In genomic region chr2:167641337-167641736, GRCm38 (mm10) we compare ENCODE assay signal across 8 mouse cellular contexts. TPM values are rescaled to one million over a fixed set of nuclear protein-coding genes. Genes with fewer than 3 reads are reported as not detected.
A peak's percentile ranks its signal among the peaks of the same experiment; 100 is the strongest.
DNase-seq lines count a peak whose midpoint lies in the region; ATAC-seq lines count a peak whose summit lies in the region.

No protein-coding gene starts in this region.

- peak; percentile 51 for DNase-seq in limb, embryonic 11.5 days (ENCODE audit: low spot score)
- DNase-seq in limb, embryonic 10.5 days (ENCODE audit: low spot score), result no peak
- DNase-seq in adipocyte (ENCODE audit: low spot score), result peak; percentile 58
- peak; percentile 53 to 76 for DNase-seq in spleen, postnatal 10 days (ENCODE audit: low spot score in 2 of 2)
- no peak for DNase-seq in forebrain, embryonic 14.5 days (ENCODE audit: low spot score)
- no peak for DNase-seq in cerebellum, adult 9-10 months

- no peak overlapping the region for H3K9ac ChIP-seq in limb, embryonic 11.5 days (ENCODE audit: low read length)
- no peak overlapping the region for H3K9ac ChIP-seq in liver, embryonic 15.5 days
- H3K9ac ChIP-seq in forebrain, embryonic 14.5 days (ENCODE audit: low read length), result no peak overlapping the region

- no peak overlapping the region for H3K27ac ChIP-seq in limb, embryonic 11.5 days (replicated peaks; ENCODE audit: low read depth, low read length)
- no peak overlapping the region for H3K27ac ChIP-seq in limb, embryonic 10.5 days
- H3K27ac ChIP-seq in liver, embryonic 15.5 days (replicated peaks), result 0 out of 2 replicates have a peak overlapping the region, but pooled peaks have one; percentile 16
- no peak overlapping the region for H3K27ac ChIP-seq in forebrain, embryonic 14.5 days (ENCODE audit: low read depth, low read length)

- 49% methylated on average over 8 of the region's 8 CpGs for whole genome bisulfite sequencing in limb, embryonic 11.5 days
- 52% methylated on average over 8 of the region's 8 CpGs for whole genome bisulfite sequencing in limb, embryonic 10.5 days
- 35% methylated on average over 8 of the region's 8 CpGs for WGBS in liver, embryonic 15.5 days (ENCODE audit: insufficient replicate concordance)
- 57% methylated on average over 8 of the region's 8 CpGs for WGBS in forebrain, embryonic 14.5 days

- H3K4me1 ChIP-seq in limb, embryonic 11.5 days (ENCODE audit: control insufficient read depth, insufficient read depth, low read length), result no peaks in the 10 kb centered on the region
- no peaks in the 10 kb centered on the region for H3K4me1 ChIP-seq in limb, embryonic 10.5 days
- H3K4me1 ChIP-seq in liver, embryonic 15.5 days (replicated peaks), result peaks cover 16% of the 10 kb centered on the region
- no peaks in the 10 kb centered on the region for H3K4me1 ChIP-seq in forebrain, embryonic 14.5 days (ENCODE audit: control insufficient read depth, insufficient read depth, low read length)

- ATAC-seq in limb, embryonic 11.5 days (ENCODE audit: insufficient number of reproducible peaks, low FRiP score, low TSS enrichment, low read depth), result no peak
- ATAC-seq in granulocyte monocyte progenitor cell, adult 5-6 weeks (replicated peaks; ENCODE audit: poor library complexity, severe bottlenecking), result peak; percentile 68
- ATAC-seq in liver, embryonic 15.5 days (ENCODE audit: insufficient read depth), result 0 out of 2 replicates have a peak, but pooled peaks have one; percentile 11
- ATAC-seq in forebrain, embryonic 14.5 days, result no peak

- H3K4me2 ChIP-seq in limb, embryonic 11.5 days (ENCODE audit: low read depth, severe bottlenecking), result no peak overlapping the region
- 0 out of 2 replicates have a peak overlapping the region, but pooled peaks have one; percentile 11 for H3K4me2 ChIP-seq in liver, embryonic 15.5 days
- H3K4me2 ChIP-seq in forebrain, embryonic 14.5 days (ENCODE audit: low read length), result no peak overlapping the region

- H3K9me3 ChIP-seq in limb, embryonic 11.5 days (ENCODE audit: control insufficient read depth, low read length), result no peaks in the 10 kb centered on the region
- H3K9me3 ChIP-seq in limb, embryonic 10.5 days (replicated peaks), result no peaks in the 10 kb centered on the region
- no peaks in the 10 kb centered on the region for H3K9me3 ChIP-seq in liver, embryonic 15.5 days (replicated peaks)
- no peaks in the 10 kb centered on the region for H3K9me3 ChIP-seq in forebrain, embryonic 14.5 days (replicated peaks; ENCODE audit: control insufficient read depth, low read length)

- H3K27me3 ChIP-seq in limb, embryonic 11.5 days (ENCODE audit: control insufficient read depth, insufficient read depth, low read length), result no peaks in the 10 kb centered on the region
- no peaks in the 10 kb centered on the region for H3K27me3 ChIP-seq in limb, embryonic 10.5 days (ENCODE audit: low read depth, poor library complexity, severe bottlenecking)
- H3K27me3 ChIP-seq in liver, embryonic 15.5 days, result peaks cover 5% of the 10 kb centered on the region; the same call in 1 of the 2 replicates
- H3K27me3 ChIP-seq in forebrain, embryonic 14.5 days (replicated peaks; ENCODE audit: control insufficient read depth, insufficient read depth, low read length), result no peaks in the 10 kb centered on the region

- peaks cover 3% of the 10 kb centered on the region; the same call in 1 of the 2 replicates for H3K36me3 ChIP-seq in limb, embryonic 11.5 days (ENCODE audit: control insufficient read depth, insufficient read depth, low read length)
- H3K36me3 ChIP-seq in limb, embryonic 10.5 days, result peaks cover 40% of the 10 kb centered on the region
- peaks cover 29% of the 10 kb centered on the region for H3K36me3 ChIP-seq in liver, embryonic 15.5 days (replicated peaks)
- H3K36me3 ChIP-seq in forebrain, embryonic 14.5 days (ENCODE audit: control insufficient read depth, insufficient read depth, low read length), result peaks cover 25% of the 10 kb centered on the region

- H3K4me3 ChIP-seq in limb, embryonic 11.5 days (ENCODE audit: low read depth, low read length), result no peak overlapping the region
- no peak overlapping the region for H3K4me3 ChIP-seq in limb, embryonic 10.5 days
- no peak overlapping the region for H3K4me3 ChIP-seq in liver, embryonic 15.5 days (replicated peaks)
- no peak overlapping the region for H3K4me3 ChIP-seq in forebrain, embryonic 14.5 days (ENCODE audit: low read depth, low read length)

RNA-seq across cellular contexts. Expression of gene Ube2v1, which starts 9.4 kb away (rescaled TPM):
- 264 and 267 TPM in 2 replicates for polyA plus RNA-seq in limb, embryonic 11.5 days (2014; fragmentation: Nextera tagmentation; extraction: Ambion mirVana)
- polyA plus RNA-seq in limb, embryonic 10.5 days (2016; fragmentation: Nextera tagmentation; extraction: Ambion mirVana), result 375 and 404 TPM in 2 replicates
- 112 and 155 TPM in 2 replicates for total RNA-seq in granulocyte monocyte progenitor cell, adult 5-6 weeks (2014; fragmentation: Nextera tagmentation)
- 49.7 and 50.5 TPM in 2 replicates for total RNA-seq in granulocyte monocyte progenitor cell, adult 5-6 weeks (2017)
- 187 and 195 TPM in 2 replicates for polyA plus RNA-seq in liver, embryonic 15.5 days (2015; fragmentation: Nextera tagmentation; extraction: Ambion mirVana)
- polyA plus RNA-seq in forebrain, embryonic 14.5 days (2014; fragmentation: Nextera tagmentation; extraction: Ambion mirVana), result 238 and 265 TPM in 2 replicates

RNA-seq across cellular contexts. Expression of gene Gm20431, which starts 20.0 kb away (rescaled TPM):
- polyA plus RNA-seq in limb, embryonic 11.5 days (2014; fragmentation: Nextera tagmentation; extraction: Ambion mirVana), result 4.9 and 7.7 TPM in 2 replicates
- polyA plus RNA-seq in limb, embryonic 10.5 days (2016; fragmentation: Nextera tagmentation; extraction: Ambion mirVana), result 1.0 and 4.0 TPM in 2 replicates
- total RNA-seq in granulocyte monocyte progenitor cell, adult 5-6 weeks (2014; fragmentation: Nextera tagmentation), result 4.6 and 11.6 TPM in 2 replicates
- total RNA-seq in granulocyte monocyte progenitor cell, adult 5-6 weeks (2017), result not detected in 2 replicates
- 0.63 TPM in 1 of 2 replicates, not detected in the other for polyA plus RNA-seq in liver, embryonic 15.5 days (2015; fragmentation: Nextera tagmentation; extraction: Ambion mirVana)
- 5.4 and 6.8 TPM in 2 replicates for polyA plus RNA-seq in forebrain, embryonic 14.5 days (2014; fragmentation: Nextera tagmentation; extraction: Ambion mirVana)

RNA-seq across cellular contexts. Expression of gene Cebpb, which starts 47.4 kb away (rescaled TPM):
- 2.6 and 4.1 TPM in 2 replicates for polyA plus RNA-seq in limb, embryonic 11.5 days (2014; fragmentation: Nextera tagmentation; extraction: Ambion mirVana)
- 1.2 and 2.2 TPM in 2 replicates for polyA plus RNA-seq in limb, embryonic 10.5 days (2016; fragmentation: Nextera tagmentation; extraction: Ambion mirVana)
- total RNA-seq in granulocyte monocyte progenitor cell, adult 5-6 weeks (2014; fragmentation: Nextera tagmentation), result 11.8 and 15.7 TPM in 2 replicates
- 17.8 and 27.5 TPM in 2 replicates for total RNA-seq in granulocyte monocyte progenitor cell, adult 5-6 weeks (2017)
- polyA plus RNA-seq in liver, embryonic 15.5 days (2015; fragmentation: Nextera tagmentation; extraction: Ambion mirVana), result 13.0 and 14.0 TPM in 2 replicates
- 0.11 and 0.38 TPM in 2 replicates for polyA plus RNA-seq in forebrain, embryonic 14.5 days (2014; fragmentation: Nextera tagmentation; extraction: Ambion mirVana)

RNA-seq across cellular contexts. Expression of gene Tmem189, which starts 48.3 kb away (rescaled TPM):
- polyA plus RNA-seq in limb, embryonic 11.5 days (2014; fragmentation: Nextera tagmentation; extraction: Ambion mirVana), result 35.5 and 37.5 TPM in 2 replicates
- 41.9 and 43.2 TPM in 2 replicates for polyA plus RNA-seq in limb, embryonic 10.5 days (2016; fragmentation: Nextera tagmentation; extraction: Ambion mirVana)
- 24.7 and 28.9 TPM in 2 replicates for total RNA-seq in granulocyte monocyte progenitor cell, adult 5-6 weeks (2014; fragmentation: Nextera tagmentation)
- total RNA-seq in granulocyte monocyte progenitor cell, adult 5-6 weeks (2017), result 13.4 and 13.6 TPM in 2 replicates
- 17.4 and 18.2 TPM in 2 replicates for polyA plus RNA-seq in liver, embryonic 15.5 days (2015; fragmentation: Nextera tagmentation; extraction: Ambion mirVana)
- 21.3 and 24.8 TPM in 2 replicates for polyA plus RNA-seq in forebrain, embryonic 14.5 days (2014; fragmentation: Nextera tagmentation; extraction: Ambion mirVana)

Comparison
In these comparisons a context has a peak if more than half of its experiments do, and no peak if none do; other contexts are left out.
1. DNase-seq: peak in limb, embryonic 11.5 days (single experiment), adipocyte (single experiment) and spleen, postnatal 10 days (2 of 2); none in limb, embryonic 10.5 days (single experiment), forebrain, embryonic 14.5 days (single experiment) and cerebellum, adult 9-10 months (single experiment).
2. ATAC-seq: peak in granulocyte monocyte progenitor cell, adult 5-6 weeks (single experiment) and liver, embryonic 15.5 days (single experiment); none in limb, embryonic 11.5 days (single experiment) and forebrain, embryonic 14.5 days (single experiment).